Mouse (Mus musculus) cortical plate, adult 2 months (tissue): ENCODE data around the gene Csmd2.

ENCODE experiments used
- CTCF ChIP-seq: fragments of 200-500 bp; IDR thresholded peaks from 2 replicates; pipeline ENCODE4 v1.5.1; 2011; ENCODE audit warnings: mild to moderate bottlenecking, control low read depth, low read length; ENCODE audit not compliant: insufficient read depth; ENCODE audit errors: extremely low read depth
- POLR2A ChIP-seq: fragments of 200-500 bp; IDR thresholded peaks from 2 replicates; pipeline ENCODE4 v1.6.1; 2011; ENCODE audit warnings: mild to moderate bottlenecking, low read length, control low read depth; ENCODE audit not compliant: insufficient read depth; ENCODE audit errors: extremely low read depth

DNA sequence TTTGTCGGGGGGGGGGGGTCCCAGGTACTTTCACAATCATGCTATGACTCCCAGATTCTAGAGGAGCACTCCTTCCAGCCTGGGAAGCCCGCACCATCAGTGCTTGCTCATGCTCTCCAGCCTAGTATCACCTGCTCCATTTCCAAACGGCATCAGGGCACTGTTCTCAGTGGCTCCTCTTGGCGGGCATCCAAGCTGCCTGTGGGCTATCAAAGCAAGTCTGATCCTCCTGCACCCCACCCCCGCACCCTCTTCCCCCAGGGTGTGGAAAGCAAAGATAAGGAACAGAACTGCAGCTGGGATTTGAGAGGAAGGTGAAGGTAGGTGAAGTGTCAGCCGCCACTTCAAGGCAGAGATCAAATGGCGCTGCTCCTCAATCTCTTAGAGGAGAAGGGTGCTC is 128.7 kb downstream of the Csmd2 start:
- TF ChIP-seq CTCF (no peak), POLR2A (no peak)
